Mouse (Mus musculus) kidney, embryonic 14.5 days (tissue): ENCODE measurements around the gene Mtmr3. TPM values are rescaled to one million over a fixed set of nuclear protein-coding genes. Genes with fewer than 3 reads are reported as not detected.
A peak's percentile ranks its signal among the peaks of the same experiment; 100 is the strongest.

ENCODE experiments used
- ATAC-seq: fragments of 200-750 bp; cut with Nextera tagmentation; 2 replicates; pipeline ENCODE4 v1.8.0; 2017; ENCODE audit warnings: moderate number of reproducible peaks, mild to moderate bottlenecking, moderate TSS enrichment, moderate library complexity; ENCODE audit not compliant: low FRiP score, low TSS enrichment
- H3K27ac ChIP-seq: fragments of 300-500 bp; sonication (generic); 2 replicates; pipeline ENCODE4 v1.5.1; 2014; ENCODE audit warnings: low read depth, mild to moderate bottlenecking, low read length, moderate library complexity, mixed read lengths
- H3K27me3 ChIP-seq: fragments of 300-500 bp; sonication (generic); 2 replicates; pipeline ENCODE4 v1.6.1; 2014; ENCODE audit warnings: mild to moderate bottlenecking, low read length; ENCODE audit not compliant: control insufficient read depth, insufficient read depth
- H3K36me3 ChIP-seq: fragments of 300-500 bp; sonication (generic); 2 replicates; pipeline ENCODE4 v1.6.1; 2014; ENCODE audit warnings: low read length, mixed read lengths; ENCODE audit not compliant: control insufficient read depth, insufficient read depth
- H3K4me1 ChIP-seq: fragments of 300-500 bp; sonication (generic); 2 replicates; pipeline ENCODE4 v1.6.1; 2014; ENCODE audit warnings: low read length, mixed read lengths; ENCODE audit not compliant: control insufficient read depth, insufficient read depth
- H3K4me2 ChIP-seq: fragments of 300-500 bp; sonication (generic); replicated peaks from 2 replicates; pipeline ENCODE4 v1.6.1; 2014; ENCODE audit warnings: low read depth, mild to moderate bottlenecking, low read length
- H3K4me3 ChIP-seq: fragments of 300-500 bp; sonication (generic); 2 replicates; pipeline ENCODE4 v1.5.1; 2014; ENCODE audit warnings: mild to moderate bottlenecking, low read length
- H3K9ac ChIP-seq: fragments of 300-500 bp; sonication (generic); 2 replicates; pipeline ENCODE4 v1.6.1; 2014; ENCODE audit warnings: low read depth, mild to moderate bottlenecking, low read length, moderate library complexity
- H3K9me3 ChIP-seq: fragments of 300-500 bp; sonication (generic); 2 replicates; pipeline ENCODE4 v1.6.1; 2016; ENCODE audit warnings: low read length; ENCODE audit not compliant: control insufficient read depth
- WGBS: fragments of 180-500 bp; shearing (Covaris S2); extraction: QIAGEN DNeasy Blood & Tissue Kit; methylation state at CpG from one replicate; pipeline ENCODE4 v1.1.7; 2014; 5-methylcytosine and 5-hydroxymethylcytosine counted together
- polyA plus RNA-seq: library from polyadenylated mRNA; unstranded; fragments of >200 nt; fragmentation: Nextera tagmentation; extraction: Ambion mirVana; gene quantifications from 2 replicates; pipeline ENCODE4 v1.2.1, GENCODE M21; 2014

Gene Mtmr3
- 13.4 and 26.2 TPM in 2 replicates for polyA plus RNA-seq

DNA sequence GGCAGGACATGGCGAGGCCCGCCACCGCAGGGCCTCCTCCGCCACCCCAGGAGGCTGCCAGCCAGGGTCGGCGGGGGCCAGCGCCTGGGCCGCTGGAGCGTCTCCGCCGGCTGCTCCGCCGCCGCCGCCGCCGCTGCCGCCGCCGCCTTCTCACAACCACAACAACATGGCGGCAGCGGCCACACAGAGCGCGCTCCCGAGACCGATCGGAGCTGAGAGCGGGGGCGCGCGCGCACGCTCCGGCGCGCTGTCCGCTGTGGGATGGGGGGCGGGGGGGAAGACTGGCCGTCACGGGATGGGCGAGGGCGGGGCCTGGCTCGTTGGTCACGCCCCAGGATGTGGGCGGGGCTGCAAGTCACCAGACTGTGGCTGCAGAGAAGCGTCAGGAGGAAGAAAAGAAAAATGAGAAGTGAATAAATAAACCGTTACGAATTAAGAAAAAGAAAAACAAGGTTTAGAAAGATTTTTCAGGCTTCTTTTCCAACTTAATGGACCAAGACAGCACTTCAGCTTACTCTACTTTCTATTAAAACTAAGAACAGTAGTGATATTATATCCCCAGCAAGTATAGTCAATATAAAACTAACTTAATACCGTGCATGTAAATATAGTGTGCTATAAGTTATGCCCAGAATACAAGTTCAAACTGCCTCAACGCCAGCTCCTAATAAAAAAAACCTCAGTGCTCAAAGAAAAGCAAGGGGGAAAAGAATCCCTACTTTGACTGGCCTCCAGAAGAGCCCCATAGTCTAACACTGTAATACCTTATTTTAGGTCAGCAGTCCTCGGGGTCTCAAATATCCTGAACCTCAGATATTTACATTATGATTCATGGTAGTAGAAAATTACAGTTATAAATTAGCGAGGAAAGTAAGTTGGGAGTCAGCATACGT, at the start of gene Mtmr3:
TSS of gene Mtmr3 (minus strand) at position 256 of the 893 bp plus-strand sequence.
- H3K9ac ChIP-seq: peak within 1 kb of the TSS; percentile 93
- peak within 1 kb of the TSS; percentile 97 for H3K4me3 ChIP-seq
- no peaks in the 10 kb centered on the region for H3K36me3 ChIP-seq
- H3K4me1 ChIP-seq: peaks cover 7% of the 10 kb centered on the region
- ATAC-seq: peak; percentile 94
- WGBS: 5% methylated on average over 43 of the region's 53 CpGs
- no peaks in the 10 kb centered on the region for H3K27me3 ChIP-seq
- no peaks in the 10 kb centered on the region for H3K9me3 ChIP-seq
- peak within 1 kb of the TSS; percentile 60 for H3K4me2 ChIP-seq
- H3K27ac ChIP-seq: peak within 1 kb of the TSS; percentile 95

DNA sequence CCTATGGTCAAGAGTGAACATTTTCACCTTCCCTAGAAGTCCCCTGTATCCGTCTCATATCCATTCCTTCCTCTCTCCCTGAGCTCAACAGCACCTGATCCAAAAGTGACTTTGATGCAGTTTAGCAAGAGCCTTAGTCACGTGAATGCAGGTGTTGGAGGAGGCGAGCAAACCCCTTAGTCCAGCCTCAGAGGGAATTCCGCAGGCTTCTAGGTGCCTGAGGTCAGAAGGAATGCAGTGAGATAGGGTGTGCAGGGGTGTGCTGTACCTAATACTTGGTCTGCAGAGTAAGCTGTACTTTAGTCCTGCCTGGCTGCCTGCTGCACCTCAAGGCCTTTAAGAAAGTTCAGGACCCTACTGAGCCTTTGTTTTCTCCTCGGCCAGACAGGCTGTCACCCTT, 49.1 kb upstream of the Mtmr3 start:
- Histone ChIP-seq H3K27me3 (no peaks in the 10 kb centered on the region), H3K36me3 (peaks cover 29% of the 10 kb centered on the region; the same call in 1 of the 2 replicates), H3K9me3 (no peaks in the 10 kb centered on the region), H3K4me3 (no peak overlapping the region), H3K9ac (no peak overlapping the region), H3K4me2 (no peak overlapping the region), H3K4me1 (peaks cover under 1% of the 10 kb centered on the region; the same call in 1 of the 2 replicates), H3K27ac (no peak overlapping the region)
- WGBS: 65% methylated on average over 5 of the region's 5 CpGs
- ATAC-seq: no peak

DNA sequence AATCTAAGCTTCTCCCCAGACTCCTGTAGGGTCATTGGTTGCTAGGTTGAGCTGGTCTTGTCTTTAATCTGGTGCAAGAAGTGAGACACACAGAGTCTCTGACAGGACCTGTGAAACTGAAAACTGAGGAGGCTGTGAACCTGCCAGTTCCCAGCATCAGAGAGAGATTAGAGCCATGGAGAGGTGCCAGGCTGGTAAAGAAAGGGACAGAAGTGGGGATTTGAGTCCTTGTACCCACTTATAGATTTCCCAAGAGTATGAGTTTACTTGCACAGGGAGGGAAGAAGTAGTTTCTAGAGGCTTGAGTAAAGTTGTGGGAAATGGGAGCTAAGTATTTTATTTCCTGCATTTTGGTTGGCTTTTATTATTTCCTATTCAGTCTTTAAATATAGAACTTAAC, 46.5 kb upstream of the Mtmr3 start:
- Histone ChIP-seq H3K27me3 (no peaks in the 10 kb centered on the region), H3K9ac (no peak overlapping the region), H3K4me3 (no peak overlapping the region), H3K36me3 (peaks cover 7% of the 10 kb centered on the region; the same call in 1 of the 2 replicates), H3K27ac (no peak overlapping the region), H3K9me3 (no peaks in the 10 kb centered on the region), H3K4me1 (peaks cover 13% of the 10 kb centered on the region), H3K4me2 (no peak overlapping the region)
- no peak for ATAC-seq

DNA sequence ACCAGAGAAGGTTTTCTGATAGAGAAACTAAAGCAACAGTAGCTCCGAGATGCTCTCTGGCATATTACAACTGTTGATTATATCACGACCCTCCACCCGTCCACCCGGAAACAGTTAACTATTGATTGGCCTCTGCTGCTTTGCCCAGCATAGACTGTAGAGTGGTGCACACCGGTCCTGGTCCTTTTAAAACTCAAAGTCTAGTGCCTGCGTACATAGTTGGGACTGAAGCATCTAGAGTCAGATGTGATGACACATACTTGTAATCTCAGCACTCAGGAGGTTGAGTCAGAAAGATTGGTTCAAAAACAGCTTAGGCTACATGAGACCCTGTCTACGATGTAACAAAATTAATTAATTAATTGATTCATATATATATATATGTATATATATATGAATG, 43.6 kb upstream of the Mtmr3 start:
- peaks cover 13% of the 10 kb centered on the region for H3K4me1 ChIP-seq
- peak overlapping the region; percentile 56 for H3K9ac ChIP-seq
- no peaks in the 10 kb centered on the region for H3K27me3 ChIP-seq
- peak overlapping the region; percentile 83 for H3K4me2 ChIP-seq
- peak overlapping the region; percentile 60 for H3K4me3 ChIP-seq
- H3K36me3 ChIP-seq: peaks cover 3% of the 10 kb centered on the region; the same call in 1 of the 2 replicates
- peak overlapping the region; percentile 11; the same call in 1 of the 2 replicates for H3K27ac ChIP-seq
- no peaks in the 10 kb centered on the region for H3K9me3 ChIP-seq
- no peak for ATAC-seq
- WGBS: 18% methylated on average over 7 of the region's 7 CpGs

DNA sequence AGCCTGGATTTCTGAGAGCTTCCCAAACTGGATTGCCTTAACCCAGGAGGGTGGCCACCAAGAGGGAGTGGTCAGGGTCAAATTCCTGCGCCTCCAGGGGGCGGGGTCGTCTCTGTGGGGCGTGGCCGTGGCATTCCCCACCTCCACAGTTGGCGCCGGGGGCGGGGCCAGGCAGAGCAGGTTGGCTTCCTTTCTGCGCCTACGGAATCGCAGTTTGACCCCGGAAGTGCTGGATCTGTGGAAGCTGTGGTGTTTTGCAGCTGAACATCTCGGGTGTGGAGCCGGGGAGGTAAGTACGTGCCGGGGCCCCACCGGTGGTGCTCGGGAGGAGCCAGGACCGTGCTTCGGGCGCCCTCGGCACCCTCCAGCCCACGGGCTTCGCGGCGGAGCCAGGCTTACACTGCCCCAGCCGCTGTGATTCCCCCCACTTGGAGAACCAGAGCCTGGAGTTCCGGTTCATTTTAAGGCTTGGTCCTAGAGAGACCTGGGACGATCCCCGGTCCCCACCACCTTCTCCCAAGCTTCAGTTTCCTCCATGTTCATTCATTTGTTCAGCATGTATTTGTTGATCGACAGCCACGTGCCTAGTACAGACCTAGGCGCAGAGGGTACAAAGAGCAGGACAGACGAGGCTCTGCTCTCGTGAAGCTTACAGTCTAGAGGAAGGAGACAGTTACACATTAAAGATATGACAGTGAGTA, 43.0 kb upstream of the Mtmr3 start, which contains the start of gene Ascc2:
TSS of gene Ascc2 (plus strand) at position 214 of the 701 bp plus-strand sequence.
- H3K4me1 ChIP-seq: peaks cover 13% of the 10 kb centered on the region
- H3K4me3 ChIP-seq: peak within 1 kb of the TSS; percentile 60
- peak; percentile 96 for ATAC-seq
- peak within 1 kb of the TSS; percentile 56 for H3K9ac ChIP-seq
- peak within 1 kb of the TSS; percentile 83 for H3K4me2 ChIP-seq
- 2% methylated on average over 35 of the region's 35 CpGs for WGBS
- no peaks in the 10 kb centered on the region for H3K9me3 ChIP-seq
- peak within 1 kb of the TSS; percentile 11; the same call in 1 of the 2 replicates for H3K27ac ChIP-seq
- H3K27me3 ChIP-seq: no peaks in the 10 kb centered on the region
- H3K36me3 ChIP-seq: peaks cover 3% of the 10 kb centered on the region; the same call in 1 of the 2 replicates

DNA sequence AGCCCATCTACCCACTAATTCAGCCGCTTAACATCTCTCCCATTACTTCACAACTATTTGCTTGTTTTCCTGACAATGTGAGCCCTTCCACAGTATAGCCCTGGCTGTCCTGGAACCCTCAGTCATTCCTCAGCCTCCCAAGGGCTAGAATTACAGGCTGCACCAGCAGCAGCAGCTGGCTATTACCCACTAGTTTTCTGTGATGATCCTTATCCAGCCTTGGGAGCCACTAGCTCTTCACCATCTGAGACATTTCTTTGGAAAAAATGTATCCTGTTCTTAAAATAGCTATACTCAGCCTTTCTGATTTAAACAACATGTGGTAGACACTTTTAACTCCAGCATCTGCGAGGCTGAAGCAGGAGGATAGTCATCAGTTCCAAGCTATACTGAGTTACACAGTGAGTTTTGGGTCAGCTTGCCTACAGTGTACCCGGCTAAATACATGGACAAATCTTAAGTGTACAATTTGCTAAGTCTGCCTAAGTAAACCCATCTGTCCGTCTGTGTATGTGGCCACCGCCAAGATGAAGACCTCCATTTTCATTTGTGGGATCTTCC, 42.2 kb upstream of the Mtmr3 start:
- no peaks in the 10 kb centered on the region for H3K9me3 ChIP-seq
- peak; percentile 8; the same call in 1 of the 2 replicates for ATAC-seq
- H3K36me3 ChIP-seq: no peaks in the 10 kb centered on the region; the same call in 1 of the 2 replicates
- H3K9ac ChIP-seq: no peak overlapping the region
- peak overlapping the region; percentile 83 for H3K4me2 ChIP-seq
- H3K4me3 ChIP-seq: peak overlapping the region; percentile 60
- H3K27ac ChIP-seq: no peak overlapping the region
- WGBS: 46% methylated on average over 5 of the region's 5 CpGs
- H3K27me3 ChIP-seq: no peaks in the 10 kb centered on the region
- H3K4me1 ChIP-seq: peaks cover 13% of the 10 kb centered on the region

DNA sequence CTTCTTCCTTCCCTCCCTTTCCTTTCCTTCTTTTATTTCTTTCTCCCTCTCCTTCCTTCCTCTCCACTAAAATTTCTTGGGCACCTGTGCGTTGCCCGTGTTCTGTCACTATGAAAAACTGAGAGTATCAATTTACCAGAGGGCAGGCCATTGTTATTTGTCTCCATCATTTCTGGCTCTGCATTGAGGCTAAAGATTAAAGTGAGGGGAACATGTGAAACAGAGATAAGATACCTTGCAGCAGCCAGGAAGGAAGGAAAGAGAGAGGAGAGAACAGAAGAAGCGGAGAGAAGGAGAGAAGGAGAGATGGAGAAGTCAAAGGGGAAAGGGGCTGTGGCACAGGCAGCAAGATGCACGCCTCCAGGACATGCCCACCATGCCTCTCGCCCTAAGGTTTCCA, 39.7 kb upstream of the Mtmr3 start:
- Histone ChIP-seq H3K9me3 (no peaks in the 10 kb centered on the region), H3K27me3 (no peaks in the 10 kb centered on the region), H3K4me1 (peaks cover 13% of the 10 kb centered on the region), H3K36me3 (no peaks in the 10 kb centered on the region), H3K4me2 (no peak overlapping the region), H3K9ac (no peak overlapping the region), H3K4me3 (no peak overlapping the region), H3K27ac (no peak overlapping the region)
- WGBS: 42% methylated on average over 5 of the region's 5 CpGs
- no peak for ATAC-seq

DNA sequence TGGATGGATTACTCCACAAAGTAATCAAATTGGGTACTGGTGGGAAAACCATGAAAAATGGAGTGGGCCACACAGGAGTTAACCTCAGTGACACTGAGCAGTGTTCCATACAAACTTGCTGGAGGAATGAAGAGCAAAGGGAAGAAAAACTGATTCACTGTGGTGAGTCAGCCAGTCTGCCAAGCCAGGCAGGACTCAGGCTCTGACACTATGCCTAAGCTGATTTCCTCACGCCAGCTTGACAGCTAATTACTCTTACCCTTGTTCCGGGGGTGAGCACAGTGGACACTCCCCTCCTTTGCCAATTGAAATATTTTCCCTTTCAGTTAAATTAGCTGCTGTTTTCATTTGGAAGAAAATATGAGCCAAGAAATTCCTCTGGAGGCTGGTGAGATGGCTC, 38.8 kb upstream of the Mtmr3 start:
- Histone ChIP-seq H3K27ac (no peak overlapping the region), H3K4me1 (peaks cover 10% of the 10 kb centered on the region), H3K4me2 (no peak overlapping the region), H3K9me3 (no peaks in the 10 kb centered on the region), H3K27me3 (no peaks in the 10 kb centered on the region), H3K36me3 (no peaks in the 10 kb centered on the region), H3K9ac (no peak overlapping the region), H3K4me3 (no peak overlapping the region)
- no peak for ATAC-seq
- 34% methylated on average over 2 of the region's 2 CpGs for WGBS
